Mouse (Mus musculus) urinary bladder, postnatal 0 days (tissue): ENCODE results near the gene S100a9. TPM values are rescaled to one million over a fixed set of nuclear protein-coding genes. Genes with fewer than 3 reads are reported as not detected.

ENCODE experiments used
- polyA plus RNA-seq: library from polyadenylated mRNA; unstranded; fragments of >200 nt; fragmentation: Nextera tagmentation; extraction: Ambion mirVana; gene quantifications from 2 replicates; pipeline ENCODE4 v1.2.1, GENCODE M21; 2015

The S100a9 gene
- 10.1 and 121 TPM in 2 replicates for polyA plus RNA-seq

DNA sequence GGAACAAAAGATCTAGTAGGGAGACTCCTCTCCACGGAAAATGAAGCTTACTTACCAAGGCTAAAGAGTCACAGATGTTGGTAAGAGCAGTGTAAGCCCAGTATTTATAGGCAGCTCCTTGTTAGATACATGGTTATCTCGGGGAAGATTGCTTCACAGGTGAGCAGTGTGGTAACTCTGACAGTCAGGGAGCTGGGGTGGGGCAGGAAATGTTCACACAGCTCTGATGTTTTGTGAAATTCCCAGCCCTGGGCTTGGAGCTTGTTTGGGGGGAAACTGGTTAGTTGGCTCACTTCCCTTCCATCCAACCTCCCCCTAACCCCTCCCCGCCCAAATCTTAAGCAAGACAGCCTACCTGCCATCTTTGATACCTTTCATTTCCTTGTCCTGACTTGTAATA, at the start of gene S100a9:
S100a9 (minus strand) TSS at position 109 of the 400 bp plus-strand sequence.

DNA sequence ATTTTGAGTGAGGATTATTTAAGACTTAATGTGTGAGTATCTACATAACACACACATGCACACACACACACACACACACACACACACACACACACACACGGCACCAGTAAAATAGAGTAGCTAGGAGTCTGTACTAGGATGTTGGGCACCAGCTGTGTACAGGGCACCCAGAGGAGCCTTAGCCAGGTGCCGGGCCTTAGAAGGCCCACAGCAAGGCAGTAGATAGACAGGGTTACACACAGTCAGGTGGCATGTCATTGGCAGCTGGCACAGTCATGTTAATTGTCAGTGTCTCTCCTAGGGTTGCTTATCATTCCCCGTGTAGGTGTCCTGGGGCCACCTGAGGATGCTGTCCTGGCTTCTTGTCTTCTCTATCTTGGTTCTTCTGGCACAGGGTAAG, 31.1 kb upstream of the S100a9 start, which contains the start of gene Pglyrp4:
Pglyrp4 (plus strand) TSS at position 301 of the 400 bp plus-strand sequence.

DNA sequence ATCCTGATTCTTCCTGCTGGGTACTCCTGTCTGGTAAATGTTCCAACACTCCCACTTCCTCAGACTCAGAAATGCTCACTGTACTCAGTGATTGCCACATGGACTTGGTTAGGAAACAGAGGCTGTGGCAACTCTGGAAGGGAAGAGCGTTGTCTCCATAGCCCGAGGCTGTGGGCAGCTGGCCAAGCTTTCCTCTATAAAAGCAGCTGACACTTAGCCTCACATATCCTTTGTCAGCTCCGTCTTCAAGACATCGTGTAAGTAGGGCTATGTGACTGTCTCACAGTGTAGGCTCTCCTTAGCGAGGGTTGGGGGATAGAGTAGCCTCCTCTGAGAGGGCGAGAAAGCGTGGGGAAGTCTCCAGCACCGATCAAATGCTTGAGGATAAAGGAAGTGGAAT, 26.7 kb downstream of the S100a9 start, which contains the start of gene S100a8:
S100a8 (plus strand) TSS at position 133 of the 400 bp plus-strand sequence.

DNA sequence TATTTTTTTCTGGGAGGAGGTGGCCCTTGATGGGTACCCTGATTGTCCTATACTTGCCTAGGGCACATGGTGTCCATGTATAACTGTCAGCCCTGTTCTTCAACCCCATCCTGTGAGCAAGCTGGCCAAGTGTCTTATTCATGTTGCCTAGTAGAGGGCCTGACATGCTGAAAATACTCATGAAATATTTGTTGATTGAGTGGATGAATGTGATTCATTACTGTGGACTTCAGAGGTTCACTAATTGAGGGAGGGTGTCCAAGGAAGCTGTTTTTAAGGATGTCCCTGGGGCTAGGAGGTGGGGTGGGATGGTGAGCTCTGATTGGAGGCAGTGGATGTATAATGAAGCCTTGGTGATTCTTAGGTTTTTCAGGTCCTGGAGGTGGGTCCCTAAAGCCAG, 41.8 kb downstream of the S100a9 start, which contains the start of gene S100a7a:
S100a7a (plus strand) TSS at position 301 of the 400 bp plus-strand sequence.

Other genes with a start within 250 kb of the S100a9 start
- 3.0 and 4.5 TPM in 2 replicates for gene Npr1, start 229.9 kb downstream of the S100a9 start, polyA plus RNA-seq
- 59.7 and 65.9 TPM in 2 replicates for gene Ilf2, start 219.6 kb downstream of the S100a9 start, polyA plus RNA-seq
- 91.6 and 102 TPM in 2 replicates for gene Snapin, start 204.7 kb downstream of the S100a9 start, polyA plus RNA-seq
- 81.7 and 90.6 TPM in 2 replicates for gene Chtop, start 186.2 kb downstream of the S100a9 start, polyA plus RNA-seq
- 796 and 865 TPM in 2 replicates for gene S100a1, start 181.3 kb downstream of the S100a9 start, polyA plus RNA-seq
- 82.3 and 90.7 TPM in 2 replicates for gene S100a13, start 181.3 kb downstream of the S100a9 start, polyA plus RNA-seq
- 161 and 184 TPM in 2 replicates for gene S100a14, start 168.9 kb downstream of the S100a9 start, polyA plus RNA-seq
- 293 and 298 TPM in 2 replicates for gene S100a16, start 158.5 kb downstream of the S100a9 start, polyA plus RNA-seq
- 2.5 and 2.6 TPM in 2 replicates for gene S100a3, start 135.1 kb downstream of the S100a9 start, polyA plus RNA-seq
- 0.88 TPM in 1 of 2 replicates, not detected in the other for gene S100a2, start 105.5 kb downstream of the S100a9 start, polyA plus RNA-seq
- gene Gm42674, start 93.8 kb downstream of the S100a9 start, polyA plus RNA-seq = not detected in 2 replicates
- 45.1 and 83.2 TPM in 2 replicates for gene S100a4, start 92.0 kb downstream of the S100a9 start, polyA plus RNA-seq
- gene S100a5, start 87.2 kb downstream of the S100a9 start, polyA plus RNA-seq = 1.4 and 1.6 TPM in 2 replicates
- gene S100a6, start 82.8 kb downstream of the S100a9 start, polyA plus RNA-seq = 4,303 and 4,617 TPM in 2 replicates
- gene S100a7a, start 41.7 kb downstream of the S100a9 start, polyA plus RNA-seq = 0.12 and 0.25 TPM in 2 replicates
- 21.3 and 232 TPM in 2 replicates for gene S100a8, start 26.7 kb downstream of the S100a9 start, polyA plus RNA-seq
- gene Pglyrp4, start 31.2 kb upstream of the S100a9 start, polyA plus RNA-seq = not detected in 2 replicates
- gene Gm5849, start 82.2 kb upstream of the S100a9 start, polyA plus RNA-seq = not detected in 2 replicates